Mouse (Mus musculus) kidney, embryonic 15.5 days (tissue): ENCODE measurements around the gene Gm11037. TPM values are rescaled to one million over a fixed set of nuclear protein-coding genes. Genes with fewer than 3 reads are reported as not detected.

Experiments used
- ATAC-seq: fragments of 200-750 bp; cut with Nextera tagmentation; replicated peaks from 2 replicates; pipeline ENCODE4 v1.8.0; 2017; ENCODE audit warnings: moderate TSS enrichment; ENCODE audit not compliant: low FRiP score
- H3K27ac ChIP-seq: fragments of 300-500 bp; sonication (generic); 2 replicates; pipeline ENCODE4 v1.5.1; 2015; ENCODE audit warnings: mild to moderate bottlenecking, inconsistent platforms
- H3K27me3 ChIP-seq: fragments of 300-500 bp; sonication (generic); 2 replicates; pipeline ENCODE4 v1.6.1; 2015; ENCODE audit warnings: inconsistent platforms
- H3K36me3 ChIP-seq: fragments of 300-500 bp; sonication (generic); 2 replicates; pipeline ENCODE4 v1.6.1; 2015; ENCODE audit warnings: inconsistent platforms
- H3K4me1 ChIP-seq: fragments of 300-500 bp; sonication (generic); 2 replicates; pipeline ENCODE4 v1.6.1; 2015; ENCODE audit warnings: inconsistent platforms
- H3K4me2 ChIP-seq: fragments of 300-500 bp; sonication (generic); 2 replicates; pipeline ENCODE4 v1.6.1; 2015; ENCODE audit warnings: moderate library complexity, mild to moderate bottlenecking, inconsistent platforms
- H3K4me3 ChIP-seq: fragments of 300-500 bp; sonication (generic); replicated peaks from 2 replicates; pipeline ENCODE4 v1.5.1; 2015; ENCODE audit warnings: mild to moderate bottlenecking, inconsistent platforms
- H3K9ac ChIP-seq: fragments of 300-500 bp; sonication (generic); 2 replicates; pipeline ENCODE4 v1.6.1; 2015; ENCODE audit warnings: mild to moderate bottlenecking, inconsistent platforms
- H3K9me3 ChIP-seq: fragments of 300-500 bp; sonication (generic); replicated peaks from 2 replicates; pipeline ENCODE4 v1.6.1; 2016; ENCODE audit warnings: inconsistent platforms
- WGBS: fragments of 180-500 bp; shearing (Covaris S2); methylation state at CpG from one replicate; pipeline ENCODE4 v1.1.7; 2015; ENCODE audit warnings: mixed read lengths; 5-methylcytosine and 5-hydroxymethylcytosine counted together
- polyA plus RNA-seq: library from polyadenylated mRNA; unstranded; fragments of >200 nt; fragmentation: Nextera tagmentation; extraction: Ambion mirVana; gene quantifications from 2 replicates; pipeline ENCODE4 v1.2.1, GENCODE M21; 2015

The Gm11037 gene
- polyA plus RNA-seq, 1 experiment from 2014 or later, result not detected

DNA sequence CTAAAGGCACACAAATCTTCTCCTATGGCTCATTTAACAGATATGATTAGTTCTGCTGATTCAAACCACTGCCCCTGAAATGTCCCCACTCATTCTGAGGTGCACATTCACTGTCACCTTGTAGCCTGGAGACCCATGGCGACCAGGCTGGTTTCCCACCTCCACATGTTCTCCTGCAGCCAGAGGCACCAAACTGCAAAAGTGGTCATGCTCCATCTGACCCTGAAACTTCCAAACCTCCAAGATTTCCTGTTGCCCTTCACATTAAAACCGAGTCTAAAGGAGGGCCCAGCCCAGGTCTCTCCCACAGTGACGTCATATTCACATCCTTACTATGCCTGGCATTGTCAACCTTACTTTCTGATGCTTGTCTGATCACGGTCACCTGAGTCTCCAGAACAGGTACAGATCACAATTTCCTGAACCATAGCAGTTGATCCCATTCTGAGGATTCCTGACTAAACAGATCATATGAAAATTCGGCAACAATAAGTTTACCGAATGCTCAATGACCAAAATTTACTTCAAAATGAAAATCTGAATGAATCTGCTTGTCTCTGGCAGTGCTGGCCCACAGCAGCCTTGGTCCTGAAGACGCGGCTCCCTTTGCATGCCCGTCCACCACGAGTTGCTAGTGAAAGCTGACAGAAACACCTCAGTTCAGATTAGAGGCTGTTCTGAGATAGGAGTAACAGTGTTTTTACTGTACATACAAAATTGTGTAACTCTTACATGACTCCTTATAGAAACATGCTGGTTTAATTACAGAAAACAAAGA is 997 bp upstream of the Gm11037 start:
- no peak overlapping the region for H3K4me2 ChIP-seq
- H3K27me3 ChIP-seq, result no peaks in the 10 kb centered on the region
- H3K36me3 ChIP-seq, result peaks cover 34% of the 10 kb centered on the region
- 80% methylated on average over 10 of the region's 10 CpGs for WGBS
- H3K9ac ChIP-seq, result no peak overlapping the region
- peaks cover 47% of the 10 kb centered on the region for H3K4me1 ChIP-seq
- no peak overlapping the region for H3K27ac ChIP-seq
- H3K4me3 ChIP-seq, result no peak overlapping the region
- H3K9me3 ChIP-seq, result no peaks in the 10 kb centered on the region
- no peak for ATAC-seq

DNA sequence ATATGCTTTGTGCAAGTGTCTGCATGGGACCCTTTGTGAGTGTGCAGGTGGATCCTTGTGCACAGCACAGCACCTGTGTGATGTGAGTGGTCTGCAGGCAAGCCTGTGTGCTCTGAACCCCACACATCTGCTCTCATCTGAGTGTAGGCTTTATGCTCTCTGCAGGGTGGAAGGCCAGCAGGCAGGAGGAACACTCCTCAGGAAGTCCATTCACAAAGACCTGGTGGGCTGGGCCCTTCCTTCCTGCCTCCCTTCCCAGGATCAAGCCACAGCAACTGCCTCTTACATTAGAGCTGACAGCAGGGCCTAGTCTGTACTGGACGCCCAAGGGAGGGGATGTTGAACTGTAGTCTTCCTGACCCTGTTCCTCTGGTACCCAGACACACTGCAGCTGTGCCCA is 1.1 kb downstream of the Gm11037 start:
- no peak; the same call in 1 of the 2 replicates for ATAC-seq
- Histone ChIP-seq H3K4me2 (no peak overlapping the region), H3K27ac (peak overlapping the region; percentile 70), H3K27me3 (no peaks in the 10 kb centered on the region), H3K4me3 (no peak overlapping the region), H3K36me3 (peaks cover 55% of the 10 kb centered on the region), H3K9me3 (no peaks in the 10 kb centered on the region), H3K4me1 (peaks cover 29% of the 10 kb centered on the region), H3K9ac (no peak overlapping the region)
- WGBS, result 40% methylated on average over 1 of the region's 1 CpGs

DNA sequence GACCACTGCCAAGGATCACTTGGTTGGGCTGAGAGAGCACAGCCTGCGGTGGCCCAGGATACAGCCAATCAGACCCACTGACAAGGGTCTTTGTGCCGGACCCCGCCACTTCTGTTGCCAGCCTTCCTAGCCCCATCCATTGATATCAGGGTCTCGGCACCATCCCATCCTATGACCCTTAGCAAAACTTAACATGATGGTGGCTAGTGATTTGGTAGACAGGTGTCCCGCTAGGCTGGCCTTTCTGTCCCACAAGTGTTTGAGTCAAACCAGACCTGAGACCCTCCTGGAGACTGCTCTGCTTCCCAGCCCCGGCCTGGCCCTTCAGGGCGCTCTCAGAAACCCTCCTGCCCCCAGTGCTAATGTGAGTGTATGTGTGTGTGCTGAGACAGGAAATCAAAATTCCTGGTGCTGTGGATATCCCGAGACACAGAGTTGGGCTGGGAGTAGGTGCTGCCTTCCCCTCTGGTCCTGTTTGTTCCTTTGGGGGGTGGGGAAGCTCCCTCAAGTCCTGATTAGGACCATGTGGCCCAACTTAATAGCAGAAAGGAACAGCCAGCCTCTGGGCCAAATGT is 1.6 kb downstream of the Gm11037 start:
- peaks cover 60% of the 10 kb centered on the region for H3K36me3 ChIP-seq
- no peaks in the 10 kb centered on the region for H3K9me3 ChIP-seq
- ATAC-seq, result no peak
- no peak overlapping the region for H3K9ac ChIP-seq
- peaks cover 30% of the 10 kb centered on the region for H3K4me1 ChIP-seq
- peak overlapping the region; percentile 70 for H3K27ac ChIP-seq
- no peak overlapping the region for H3K4me2 ChIP-seq
- H3K27me3 ChIP-seq, result no peaks in the 10 kb centered on the region
- whole genome bisulfite sequencing, result 82% methylated on average over 8 of the region's 8 CpGs
- no peak overlapping the region for H3K4me3 ChIP-seq

DNA sequence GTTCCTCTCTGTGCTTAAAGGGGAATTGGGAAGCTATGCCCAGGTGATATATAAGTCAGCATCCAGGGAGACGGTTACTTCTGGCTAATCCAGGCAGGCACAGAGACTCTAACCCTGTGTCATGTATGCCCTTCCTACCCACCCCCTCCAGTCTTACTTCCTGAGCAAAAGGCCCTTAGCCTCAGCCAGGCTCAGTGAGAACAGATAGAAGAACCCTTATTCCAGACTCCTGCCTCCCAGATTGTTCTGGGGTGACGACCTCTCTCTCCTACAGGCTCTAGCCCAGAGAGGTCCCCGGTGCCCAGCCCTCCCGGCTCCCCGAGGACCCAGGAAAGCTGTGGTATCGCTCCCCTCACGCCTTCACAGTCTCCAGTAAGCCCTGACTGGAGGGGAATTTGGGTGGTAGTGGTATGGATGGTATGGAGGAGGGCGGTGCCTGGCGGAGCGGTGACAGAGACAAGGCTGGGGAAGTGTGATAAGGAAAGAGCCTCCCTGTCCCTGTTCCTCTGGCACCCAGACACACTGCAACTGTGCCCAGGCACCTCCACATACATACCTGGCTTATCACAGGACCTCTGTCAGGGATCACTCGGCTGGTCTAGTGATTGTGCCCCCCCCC is 2.3 kb downstream of the Gm11037 start:
- Histone ChIP-seq H3K9ac (no peak overlapping the region), H3K4me3 (no peak overlapping the region), H3K27ac (peak overlapping the region; percentile 70; the same call in 1 of the 2 replicates), H3K27me3 (no peaks in the 10 kb centered on the region), H3K4me1 (peaks cover 34% of the 10 kb centered on the region), H3K9me3 (no peaks in the 10 kb centered on the region), H3K36me3 (peaks cover 64% of the 10 kb centered on the region), H3K4me2 (no peak overlapping the region)
- peak; percentile 82 for ATAC-seq
- WGBS, result 72% methylated on average over 11 of the region's 11 CpGs

DNA sequence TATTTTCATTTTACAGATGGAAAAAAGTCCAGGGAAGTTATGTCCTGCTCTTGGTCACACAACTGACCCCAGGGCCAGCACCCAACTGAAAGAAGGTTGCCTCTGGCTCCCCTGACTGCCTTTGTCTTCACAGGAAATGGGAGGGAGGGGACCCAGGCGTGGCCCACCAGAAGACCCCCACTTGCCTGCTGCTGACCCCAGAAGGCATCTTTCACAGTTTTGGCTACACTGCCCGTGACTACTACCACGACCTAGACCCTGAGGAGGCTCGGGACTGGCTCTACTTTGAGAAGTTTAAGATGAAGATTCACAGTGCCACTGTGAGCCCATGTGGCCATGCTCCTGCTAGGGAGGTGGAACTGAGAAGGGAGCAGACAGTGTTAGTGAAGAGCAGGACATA is 5.0 kb downstream of the Gm11037 start:
- no peak for ATAC-seq

DNA sequence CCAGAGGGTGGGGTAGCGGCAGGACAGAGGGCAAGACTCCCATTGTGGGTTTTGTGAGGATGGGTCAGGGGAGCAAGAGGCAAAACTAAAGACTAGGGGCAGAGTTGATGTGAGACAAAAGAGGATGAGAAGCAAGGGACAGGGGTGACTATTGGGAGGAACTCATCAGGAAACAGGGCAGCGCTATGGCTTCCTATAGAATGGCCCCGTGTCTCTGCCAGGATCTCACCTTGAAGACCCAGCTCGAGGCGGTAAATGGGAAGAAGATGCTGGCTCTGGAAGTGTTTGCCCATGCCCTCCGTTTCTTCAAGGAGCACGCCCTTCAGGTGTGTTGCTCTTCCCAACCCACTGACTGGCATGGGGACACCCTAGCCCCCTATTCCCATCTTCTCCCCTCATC is 5.5 kb downstream of the Gm11037 start:
- no peak overlapping the region for H3K27ac ChIP-seq
- H3K4me1 ChIP-seq, result peaks cover 51% of the 10 kb centered on the region
- WGBS, result 94% methylated on average over 7 of the region's 7 CpGs
- no peak overlapping the region for H3K9ac ChIP-seq
- no peaks in the 10 kb centered on the region for H3K9me3 ChIP-seq
- peaks cover 79% of the 10 kb centered on the region for H3K36me3 ChIP-seq
- no peak for ATAC-seq
- H3K4me2 ChIP-seq, result no peak overlapping the region
- H3K4me3 ChIP-seq, result no peak overlapping the region
- no peaks in the 10 kb centered on the region for H3K27me3 ChIP-seq

More for the DNA sequence above, 5.0 kb downstream of the Gm11037 start:
- no peak overlapping the region for H3K4me2 ChIP-seq
- WGBS, result 82% methylated on average over 4 of the region's 4 CpGs
- H3K4me3 ChIP-seq, result no peak overlapping the region
- no peaks in the 10 kb centered on the region for H3K9me3 ChIP-seq
- H3K36me3 ChIP-seq, result peaks cover 79% of the 10 kb centered on the region
- no peaks in the 10 kb centered on the region for H3K27me3 ChIP-seq
- H3K4me1 ChIP-seq, result peaks cover 51% of the 10 kb centered on the region
- no peak overlapping the region for H3K27ac ChIP-seq
- no peak overlapping the region for H3K9ac ChIP-seq

DNA sequence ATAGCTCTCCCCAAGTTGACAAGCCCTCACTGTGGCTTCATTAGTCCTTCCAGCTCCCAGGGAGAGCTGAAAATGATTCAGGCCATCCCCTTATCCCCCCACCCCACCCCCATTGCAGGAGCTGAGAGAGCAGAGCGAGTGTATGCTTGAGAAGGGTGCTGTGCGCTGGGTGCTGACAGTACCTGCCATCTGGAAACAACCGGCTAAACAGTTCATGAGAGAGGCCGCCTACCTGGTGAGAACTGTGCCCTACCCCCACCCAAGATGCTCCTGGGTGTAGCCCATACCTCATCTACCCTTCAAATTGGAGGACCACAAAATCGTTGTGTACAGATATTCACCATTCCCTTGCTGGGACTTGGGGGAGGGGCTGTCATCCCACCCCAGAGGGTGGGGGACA is 6.0 kb downstream of the Gm11037 start:
- H3K36me3 ChIP-seq, result peaks cover 77% of the 10 kb centered on the region
- WGBS, result 91% methylated on average over 5 of the region's 5 CpGs

DNA sequence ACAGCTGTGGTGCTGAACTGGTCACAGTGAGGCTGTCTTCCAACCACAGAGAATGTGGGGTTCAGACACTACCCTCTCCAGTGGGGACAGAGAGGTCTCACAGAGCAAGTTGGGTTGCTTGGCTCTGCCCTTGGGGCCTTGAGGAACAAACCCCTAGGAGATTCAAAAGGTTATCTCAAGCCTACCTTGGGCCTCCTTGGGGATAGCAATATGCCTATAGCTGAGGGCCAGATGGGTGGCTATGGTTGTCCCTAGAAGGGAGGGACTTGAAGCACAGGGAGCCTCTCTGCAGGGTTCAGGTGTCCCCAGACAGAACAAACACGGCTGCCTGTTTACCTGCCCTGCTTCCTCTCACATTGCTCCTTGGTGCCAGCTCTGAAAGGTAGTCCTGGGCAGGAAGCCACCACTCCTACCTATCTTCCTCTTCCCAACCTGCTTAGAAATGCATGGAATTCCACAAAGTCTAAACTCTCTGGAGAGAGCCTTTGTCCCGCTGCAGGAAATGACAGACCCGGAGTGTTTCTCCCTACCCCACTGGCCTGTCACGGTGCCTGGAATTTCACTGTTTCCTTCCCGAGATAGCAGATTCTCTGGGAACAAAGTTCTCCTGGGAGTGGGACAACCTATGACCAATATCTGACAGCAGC is 6.7 kb downstream of the Gm11037 start:
- Histone ChIP-seq H3K36me3 (peaks cover 77% of the 10 kb centered on the region), H3K9me3 (no peaks in the 10 kb centered on the region), H3K27ac (peak overlapping the region; percentile 59; the same call in 1 of the 2 replicates), H3K27me3 (no peaks in the 10 kb centered on the region), H3K9ac (no peak overlapping the region), H3K4me2 (no peak overlapping the region), H3K4me1 (peaks cover 47% of the 10 kb centered on the region), H3K4me3 (no peak overlapping the region)
- ATAC-seq, result no peak
- WGBS, result 37% methylated on average over 5 of the region's 5 CpGs

More for the DNA sequence above, 6.0 kb downstream of the Gm11037 start:
- Histone ChIP-seq H3K9me3 (no peaks in the 10 kb centered on the region), H3K4me1 (peaks cover 51% of the 10 kb centered on the region), H3K27ac (0 out of 2 replicates have a peak overlapping the region, but pooled peaks have one; percentile 59), H3K4me2 (no peak overlapping the region), H3K4me3 (no peak overlapping the region), H3K27me3 (no peaks in the 10 kb centered on the region), H3K9ac (no peak overlapping the region)
- ATAC-seq, result no peak

DNA sequence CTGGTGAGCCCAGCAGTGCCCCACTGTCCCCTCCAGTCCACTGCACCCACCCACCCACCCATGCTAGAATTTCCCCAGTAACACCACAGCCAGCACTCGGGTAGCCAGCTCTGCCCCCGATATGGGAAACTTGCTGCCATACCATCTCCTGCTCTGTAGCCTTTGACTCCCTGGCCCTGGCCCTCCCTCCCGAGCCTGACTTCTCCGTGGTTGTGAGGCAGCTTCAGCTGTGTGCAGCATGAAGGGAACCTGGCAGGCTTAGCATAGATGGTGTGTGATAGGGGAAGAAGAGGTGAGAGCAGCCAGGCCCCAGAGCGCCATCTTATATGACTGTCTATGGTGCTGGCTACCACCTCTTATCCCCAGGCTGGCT is 7.2 kb downstream of the Gm11037 start:
- H3K4me2 ChIP-seq, result no peak overlapping the region
- H3K27me3 ChIP-seq, result no peaks in the 10 kb centered on the region
- ATAC-seq, result no peak
- H3K36me3 ChIP-seq, result peaks cover 81% of the 10 kb centered on the region
- H3K9me3 ChIP-seq, result no peaks in the 10 kb centered on the region
- H3K27ac ChIP-seq, result peak overlapping the region; percentile 59; the same call in 1 of the 2 replicates
- no peak overlapping the region for H3K9ac ChIP-seq
- H3K4me3 ChIP-seq, result no peak overlapping the region
- H3K4me1 ChIP-seq, result peaks cover 42% of the 10 kb centered on the region
- WGBS, result 64% methylated on average over 5 of the region's 5 CpGs

DNA sequence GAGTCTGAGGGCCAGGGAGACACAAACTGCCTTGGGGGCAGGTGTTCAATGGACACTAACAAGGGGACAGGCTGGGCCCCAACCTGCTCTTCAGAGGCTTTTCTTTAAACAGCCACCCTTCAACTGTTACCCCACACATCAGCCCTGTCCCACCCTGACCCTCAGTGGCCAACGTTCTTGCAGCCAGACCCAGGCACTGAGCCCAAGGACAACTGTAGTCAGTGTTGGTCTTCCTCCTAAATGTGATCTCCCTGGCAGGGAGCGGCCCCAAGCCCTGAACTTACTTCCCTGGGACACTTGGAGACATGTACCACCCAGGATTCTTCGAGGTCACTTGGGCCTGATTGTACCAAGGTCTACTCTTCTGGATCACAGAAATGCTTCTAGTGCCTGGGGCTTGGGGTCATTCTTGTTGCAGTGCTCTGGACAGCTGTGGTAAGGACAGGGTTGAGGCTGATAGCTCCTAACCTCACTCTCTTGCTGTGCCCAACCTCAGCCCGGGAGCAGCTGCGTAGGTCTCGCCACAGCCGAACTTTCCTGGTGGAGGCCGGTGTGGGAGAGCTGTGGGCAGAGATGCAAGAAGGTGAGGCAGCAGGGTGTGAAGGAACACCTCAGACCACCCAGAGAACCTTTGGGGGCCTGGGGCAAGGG is 8.2 kb downstream of the Gm11037 start:
- H3K9me3 ChIP-seq, result no peaks in the 10 kb centered on the region
- ATAC-seq, result no peak
- H3K4me3 ChIP-seq, result no peak overlapping the region
- 73% methylated on average over 8 of the region's 8 CpGs for WGBS
- H3K27ac ChIP-seq, result peak overlapping the region; percentile 19; the same call in 1 of the 2 replicates
- peaks cover 87% of the 10 kb centered on the region for H3K36me3 ChIP-seq
- no peak overlapping the region for H3K9ac ChIP-seq
- H3K4me1 ChIP-seq, result peaks cover 36% of the 10 kb centered on the region
- no peak overlapping the region for H3K4me2 ChIP-seq
- no peaks in the 10 kb centered on the region for H3K27me3 ChIP-seq

DNA sequence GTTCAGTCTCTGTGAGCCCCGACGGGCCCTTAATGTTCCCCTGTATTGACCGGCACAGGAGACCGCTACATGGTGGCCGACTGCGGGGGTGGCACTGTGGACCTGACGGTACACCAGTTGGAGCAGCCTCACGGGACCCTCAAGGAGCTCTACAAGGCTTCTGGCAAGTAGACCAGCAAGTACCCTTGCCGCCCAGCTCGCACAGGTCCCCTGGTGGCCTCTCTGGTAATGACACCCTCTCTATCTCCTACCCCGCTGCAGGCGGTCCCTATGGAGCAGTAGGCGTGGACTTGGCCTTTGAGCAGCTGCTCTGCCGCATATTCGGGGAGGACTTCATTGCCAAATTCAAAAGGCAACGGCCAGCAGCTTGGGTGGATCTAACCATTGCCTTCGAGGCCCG is 9.3 kb downstream of the Gm11037 start:
- WGBS, result 30% methylated on average over 18 of the region's 18 CpGs
- no peak overlapping the region for H3K4me3 ChIP-seq
- peaks cover 35% of the 10 kb centered on the region for H3K4me1 ChIP-seq
- H3K9ac ChIP-seq, result no peak overlapping the region
- peak; percentile 66 for ATAC-seq
- no peaks in the 10 kb centered on the region for H3K9me3 ChIP-seq
- no peaks in the 10 kb centered on the region for H3K27me3 ChIP-seq
- peak overlapping the region; percentile 24; the same call in 1 of the 2 replicates for H3K4me2 ChIP-seq
- H3K27ac ChIP-seq, result 0 out of 2 replicates have a peak overlapping the region, but pooled peaks have one; percentile 19
- H3K36me3 ChIP-seq, result peaks cover 87% of the 10 kb centered on the region
